Mouse (Mus musculus) spleen, adult 2 months (tissue): ENCODE measurements around the gene Ndufa10.

Experiments
- CTCF ChIP-seq: fragments of 200-500 bp; IDR thresholded peaks from 2 replicates; pipeline ENCODE4 v1.5.1; 2011; ENCODE audit warnings: mild to moderate bottlenecking, inconsistent platforms; ENCODE audit not compliant: insufficient read depth, insufficient read length, insufficient replicate concordance; ENCODE audit errors: extremely low read depth
- POLR2A ChIP-seq: fragments of 200-500 bp; IDR thresholded peaks from 2 replicates; pipeline ENCODE4 v1.6.1; 2011; ENCODE audit warnings: low read depth, low read length, inconsistent platforms

DNA sequence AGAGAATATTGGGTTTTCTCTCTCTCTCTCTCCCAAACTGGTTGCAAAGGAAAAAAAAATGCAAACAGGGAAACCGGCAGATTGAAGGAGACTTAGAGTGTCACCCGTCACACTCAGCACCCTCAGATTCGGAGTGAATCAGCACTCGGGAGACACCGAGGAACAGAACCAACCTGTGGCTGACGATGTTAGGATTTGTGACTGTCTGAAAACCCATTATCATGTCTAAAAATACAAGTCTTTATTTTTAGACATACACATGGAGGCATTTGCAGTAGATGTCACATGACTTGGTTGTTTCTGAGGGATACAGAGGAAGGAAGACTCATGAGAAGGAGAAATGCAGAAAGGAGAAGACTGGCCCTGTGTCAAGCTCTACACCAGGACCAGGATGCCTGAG lies 80.5 kb downstream of the Ndufa10 start:
- no peak for TF ChIP-seq CTCF
- TF ChIP-seq POLR2A, result no peak
